Comparison of ENCODE assay signal across 9 mouse cellular contexts in the genomic region with DNA sequence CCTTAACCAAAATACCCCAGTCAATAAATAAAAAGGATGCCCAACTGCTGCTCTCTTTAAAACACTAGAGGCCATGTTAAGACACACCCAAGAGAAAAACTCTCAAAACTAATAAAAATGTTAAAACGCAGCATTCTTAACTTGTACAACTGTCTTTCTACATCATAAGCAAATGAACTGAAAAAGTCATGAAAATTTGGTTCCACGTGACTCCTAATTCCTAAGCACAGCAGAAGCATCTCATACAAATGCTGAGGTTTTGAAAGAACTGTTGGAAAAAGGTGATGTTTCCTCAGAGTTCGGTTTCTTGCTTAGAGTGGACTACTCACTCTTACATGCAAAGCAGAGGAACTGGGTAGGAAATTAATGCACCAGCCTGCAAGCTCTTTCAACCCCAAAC. TPM values are rescaled to one million over a fixed set of nuclear protein-coding genes. Genes with fewer than 3 reads are reported as not detected.
DNase-seq lines count a peak whose midpoint lies in the region; ATAC-seq and TF ChIP-seq lines count a peak whose summit lies in the region.
"Had no signal": no experiment of that assay in that cellular context is flagged by ENCODE, and none has a peak within 500 bp of the region (broad histone marks: within the 10 kb centered on the region; RNA-seq: fewer than 3 reads in every experiment).

No protein-coding gene starts in this region.

- peak overlapping the region; percentile 64 for H3K4me2 ChIP-seq in embryonic facial prominence, embryonic 14.5 days (ENCODE audit: low read depth, low read length)
- H3K4me2 ChIP-seq in hindbrain, postnatal 0 days (ENCODE audit: low read depth, low read length): peak overlapping the region; percentile 61
- H3K4me2 ChIP-seq in midbrain, postnatal 0 days (ENCODE audit: low read depth, low read length, poor library complexity, severe bottlenecking): peak overlapping the region; percentile 63

- 0 out of 2 replicates have a peak, but pooled peaks cover 5% of the 10 kb centered on the region for H3K36me3 ChIP-seq in embryonic facial prominence, embryonic 14.5 days (ENCODE audit: control insufficient read depth, insufficient read depth, low read length)
- no peaks in the 10 kb centered on the region for H3K36me3 ChIP-seq in hindbrain, postnatal 0 days (ENCODE audit: insufficient read depth, low read length)
- no peaks in the 10 kb centered on the region for H3K36me3 ChIP-seq in midbrain, postnatal 0 days (ENCODE audit: insufficient read depth, low read length)

- no peak for ATAC-seq in embryonic facial prominence, embryonic 14.5 days (ENCODE audit: low read depth)
- ATAC-seq in hindbrain, postnatal 0 days: no peak
- no peak for ATAC-seq in midbrain, postnatal 0 days (ENCODE audit: low FRiP score)

- H3K4me3 ChIP-seq in layer of hippocampus, adult 2 months: peak overlapping the region; percentile 79
- H3K4me3 ChIP-seq in embryonic facial prominence, embryonic 14.5 days (ENCODE audit: low read depth, low read length): peak overlapping the region; percentile 92
- peak overlapping the region; percentile 93 for H3K4me3 ChIP-seq in hindbrain, postnatal 0 days (ENCODE audit: low read length)
- H3K4me3 ChIP-seq in midbrain, postnatal 0 days (ENCODE audit: low read depth, low read length): peak overlapping the region; percentile 95

- DNase-seq in layer of hippocampus, adult 2 months (ENCODE audit: low spot score in 2 of 2): no peak
- no peak for DNase-seq in layer of hippocampus, postnatal 14 days (ENCODE audit: low spot score in 2 of 2)
- DNase-seq in embryonic facial prominence, embryonic 14.5 days (ENCODE audit: low spot score): no peak
- DNase-seq in hindbrain, postnatal 0 days (ENCODE audit: low spot score): no peak
- no peak for DNase-seq in midbrain, postnatal 0 days (ENCODE audit: low spot score)
- DNase-seq in frontal cortex, postnatal 14 days (ENCODE audit: low spot score in 2 of 2): no peak
- DNase-seq in adipocyte (ENCODE audit: low spot score): no peak
- DNase-seq in cerebellum, adult 18-20 months: no peak
- DNase-seq: adrenal gland, postnatal 25 days had no signal

- no peak for TF ChIP-seq CTCF in layer of hippocampus, adult 2 months (conservative IDR thresholded peaks at IDR 0.05)
- TF ChIP-seq CTCF in hindbrain, postnatal 0 days (IDR thresholded peaks at IDR 0.05; ENCODE audit: low read depth): no peak
- no peak for TF ChIP-seq CTCF in midbrain, postnatal 0 days (IDR thresholded peaks at IDR 0.05)

- H3K4me1 ChIP-seq in embryonic facial prominence, embryonic 14.5 days (ENCODE audit: control insufficient read depth, insufficient read depth, low read length): peaks cover 20% of the 10 kb centered on the region
- H3K4me1 ChIP-seq in hindbrain, postnatal 0 days (ENCODE audit: insufficient read depth, low read length): no peaks in the 10 kb centered on the region
- H3K4me1 ChIP-seq in midbrain, postnatal 0 days (ENCODE audit: insufficient read depth, low read length): peaks cover 9% of the 10 kb centered on the region; the same call in 1 of the 2 replicates

- peak overlapping the region; percentile 15; the same call in 1 of the 2 replicates for H3K9ac ChIP-seq in embryonic facial prominence, embryonic 14.5 days (ENCODE audit: low read depth, low read length)
- 0 out of 2 replicates have a peak overlapping the region, but pooled peaks have one; percentile 21 for H3K9ac ChIP-seq in hindbrain, postnatal 0 days (replicated peaks; ENCODE audit: low read length)
- H3K9ac ChIP-seq in midbrain, postnatal 0 days (replicated peaks; ENCODE audit: low read length, poor library complexity, severe bottlenecking): peak overlapping the region; percentile 9; the same call in 1 of the 2 replicates

- WGBS in embryonic facial prominence, embryonic 14.5 days: 55% methylated on average over 3 of the region's 3 CpGs
- WGBS in hindbrain, postnatal 0 days: 57% methylated on average over 3 of the region's 3 CpGs
- WGBS in midbrain, postnatal 0 days: 53% methylated on average over 3 of the region's 3 CpGs

- no peaks in the 10 kb centered on the region for H3K27me3 ChIP-seq in embryonic facial prominence, embryonic 14.5 days (replicated peaks; ENCODE audit: control insufficient read depth, insufficient read depth, low read length)
- no peaks in the 10 kb centered on the region for H3K27me3 ChIP-seq in hindbrain, postnatal 0 days (ENCODE audit: insufficient read depth, low read length)
- no peaks in the 10 kb centered on the region for H3K27me3 ChIP-seq in midbrain, postnatal 0 days (ENCODE audit: insufficient read depth, low read length)

- H3K9me3 ChIP-seq in embryonic facial prominence, embryonic 14.5 days (ENCODE audit: control insufficient read depth, low read length): no peaks in the 10 kb centered on the region
- no peaks in the 10 kb centered on the region for H3K9me3 ChIP-seq in hindbrain, postnatal 0 days (ENCODE audit: low read length)
- no peaks in the 10 kb centered on the region for H3K9me3 ChIP-seq in midbrain, postnatal 0 days (ENCODE audit: low read length)

- H3K27ac ChIP-seq in layer of hippocampus, adult 2 months: peak overlapping the region; percentile 97; the same call in 1 of the 2 replicates
- no peak overlapping the region for H3K27ac ChIP-seq in embryonic facial prominence, embryonic 14.5 days (replicated peaks; ENCODE audit: low read depth, low read length)
- no peak overlapping the region for H3K27ac ChIP-seq in hindbrain, postnatal 0 days
- H3K27ac ChIP-seq in midbrain, postnatal 0 days (ENCODE audit: low read depth, low read length): no peak overlapping the region

RNA-seq across cellular contexts. Expression of gene Tle4, which starts 3.3 kb away (rescaled TPM):
- 10 to 100 TPM; 40.9 to 41.7 TPM for total RNA-seq in layer of hippocampus, adult 2 months (2021)
- total RNA-seq in layer of hippocampus, postnatal 14 days (2021): 10 to 100 TPM; 36.1 to 37.5 TPM
- polyA plus RNA-seq in embryonic facial prominence, embryonic 14.5 days (2014; fragmentation: Nextera tagmentation; extraction: Ambion mirVana): 14.3 and 15.8 TPM in 2 replicates
- 38.9 and 44.4 TPM in 2 replicates for total RNA-seq in hindbrain, postnatal 0 days (2014; rRNA removed)
- 15.4 and 16.3 TPM in 2 replicates for polyA plus RNA-seq in hindbrain, postnatal 0 days (2015; fragmentation: Nextera tagmentation; extraction: Ambion mirVana)
- total RNA-seq in midbrain, postnatal 0 days (2014; rRNA removed): 54.6 and 69.8 TPM in 2 replicates
- polyA plus RNA-seq in midbrain, postnatal 0 days (2015; fragmentation: Nextera tagmentation; extraction: Ambion mirVana): 20.4 and 21.4 TPM in 2 replicates
